Mouse (Mus musculus) stomach, postnatal 0 days (tissue): ENCODE data around the gene Nsl1.

Source experiments
- CTCF ChIP-seq: IDR thresholded peaks from 2 replicates; pipeline ENCODE4 v1.5.1; 2016; ENCODE audit warnings: antibody characterized with exemption, low read depth, mild to moderate bottlenecking, moderate library complexity
- EP300 ChIP-seq: optimal IDR thresholded peaks from 2 replicates; pipeline ENCODE3; 2016; ENCODE audit warnings: antibody characterized with exemption

- TF ChIP-seq CTCF: no peak
- no peak for TF ChIP-seq EP300
These were observed 27.2 kb upstream of the Nsl1 start for GRCm38 (mm10) chr1:191035649-191036048.
